Mouse (Mus musculus): ENCODE data around the gene Lrrc8c. TPM values are rescaled to one million over a fixed set of nuclear protein-coding genes. Genes with fewer than 3 reads are reported as not detected.

Gene Lrrc8c
- polyA plus RNA-seq, 1 experiment from 2014 or later = 7.5 TPM

DNA sequence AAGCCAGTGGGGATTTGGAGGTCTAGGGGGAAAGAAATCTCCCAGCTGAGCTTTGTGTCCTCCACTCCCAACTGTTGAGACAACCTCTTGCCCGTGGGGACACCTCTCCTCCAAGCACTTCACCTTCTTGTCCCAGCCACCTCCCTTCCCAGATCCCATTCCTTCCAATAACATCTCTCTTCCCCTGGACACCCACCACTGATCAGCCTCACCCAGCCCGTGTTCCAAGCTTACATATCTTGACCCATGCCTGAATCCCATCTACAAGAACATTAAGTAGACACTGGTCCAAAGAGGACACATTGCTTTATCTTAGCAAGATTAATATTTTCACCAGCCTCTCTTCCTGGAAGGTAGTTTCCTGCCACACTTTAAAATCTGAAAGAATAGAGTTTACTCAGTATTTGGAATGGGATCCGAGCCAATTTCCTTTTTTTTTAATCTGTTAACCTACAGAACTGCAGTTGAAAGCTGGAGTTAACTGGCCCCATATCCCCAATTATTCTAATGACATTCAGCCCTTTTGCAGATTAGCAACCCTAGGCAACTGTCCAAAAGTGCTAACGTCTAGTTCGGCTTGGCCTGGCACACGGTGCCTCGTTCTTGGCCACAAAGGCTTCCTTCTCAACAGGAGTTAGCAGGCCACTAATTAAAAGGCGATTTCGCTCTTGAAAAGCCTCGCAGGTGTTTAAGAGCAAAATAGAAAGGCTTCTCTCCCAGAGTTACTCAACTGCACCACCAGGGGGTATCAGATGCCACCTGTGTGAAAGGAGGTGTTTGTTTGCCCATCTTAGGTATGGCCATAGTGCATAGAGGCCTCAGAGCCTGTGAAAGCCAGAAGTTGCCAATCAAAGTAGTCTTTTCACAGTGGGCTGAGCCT is 26.6 kb upstream of the Lrrc8c start:
- no peaks in the 10 kb centered on the region for H3K27me3 ChIP-seq
- ATAC-seq (no peak), DNase-seq (ENCODE audit: low read depth, low spot score) (no peak)
- in situ Hi-C loops (cut with MboI; ENCODE audit: low pct_unique_long_range_greater_than_20kb) = loop anchor here (5.0 kb wide), 1 partner anchor 85 kb away; no protein-coding TSS in a partner anchor
- POLR2A ChIA-PET = no interaction called here
- CTCF ChIA-PET = interaction anchor here (0.9 to 7.8 kb wide), 12 partner anchors 9 to 375 kb away, joined by 3 to 56 read pairs (median 4); no protein-coding TSS in a partner anchor
- peak; percentile 77 for TF ChIP-seq CTCF (IDR thresholded peaks at IDR 0.05)

DNA sequence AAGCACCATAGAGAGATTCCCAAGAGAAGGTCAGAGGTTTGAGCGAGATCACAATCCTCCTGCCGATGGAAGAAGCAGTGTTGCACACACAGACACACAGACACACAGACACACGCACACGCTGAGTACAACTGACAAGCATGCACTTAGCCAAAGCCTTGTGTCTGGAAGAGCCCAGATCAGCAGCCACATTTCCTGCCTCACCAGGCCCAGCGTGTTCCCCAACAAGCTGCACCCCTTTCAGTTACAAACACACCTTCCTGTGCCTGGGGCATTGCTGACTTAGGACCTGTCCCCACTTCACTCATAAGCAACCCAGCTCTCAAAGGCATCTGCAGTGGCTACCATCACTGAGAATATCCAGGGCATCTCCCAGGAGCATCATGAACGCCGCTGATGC is 25.8 kb upstream of the Lrrc8c start:
- CTCF ChIA-PET = interaction anchor here (0.9 to 7.8 kb wide), 8 partner anchors 8 to 161 kb away, joined by 3 to 56 read pairs (median 3); no protein-coding TSS in a partner anchor
- in situ Hi-C loops (cut with MboI; ENCODE audit: low pct_unique_long_range_greater_than_20kb) = loop anchor here (5.0 kb wide), 1 partner anchor 86 kb away; no protein-coding TSS in a partner anchor
- DNase-seq (ENCODE audit: low read depth, low spot score) = no peak
- no peak for ATAC-seq
- no peak for TF ChIP-seq CTCF (IDR thresholded peaks at IDR 0.05)
- POLR2A ChIA-PET = interaction anchor here (1.2 kb wide), 1 partner anchor 9 kb away, joined by 3 read pairs; no protein-coding TSS in a partner anchor
- no peaks in the 10 kb centered on the region for H3K27me3 ChIP-seq

DNA sequence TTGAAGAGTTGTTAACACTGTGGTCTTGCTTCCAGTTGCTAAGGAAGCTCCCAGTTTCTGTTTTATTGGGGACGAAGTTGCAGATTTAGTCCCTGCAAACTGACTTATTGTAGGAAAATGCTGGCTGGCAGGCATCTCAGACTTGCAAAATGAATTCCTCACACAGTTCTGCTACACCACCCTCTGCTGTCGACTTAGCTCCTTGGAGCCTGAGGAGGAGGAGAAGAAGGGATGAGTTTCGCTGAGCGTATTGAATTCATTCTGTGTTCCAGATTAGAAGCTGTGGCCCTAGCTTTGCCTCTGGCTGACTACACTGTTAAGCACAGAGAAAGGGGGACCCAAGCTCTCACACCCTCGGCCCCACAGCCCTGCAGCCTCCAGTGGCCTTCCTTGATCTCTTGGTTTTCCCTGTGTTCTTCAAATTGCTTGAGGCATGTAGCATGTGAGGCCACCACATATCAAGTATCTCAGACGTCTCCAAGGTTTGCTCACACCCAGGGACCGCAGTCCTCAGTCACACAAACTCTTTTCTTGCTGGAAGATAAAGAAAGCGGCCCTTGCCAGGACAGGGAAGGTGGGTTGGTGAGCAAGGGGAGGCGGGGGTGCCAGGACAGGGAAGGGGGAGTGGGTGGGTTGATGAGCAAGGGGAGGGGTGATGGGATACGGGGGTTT is 24.8 kb upstream of the Lrrc8c start:
- DNase-seq (ENCODE audit: low read depth, low spot score) (no peak), ATAC-seq (no peak)
- ChIA-PET POLR2A (interaction anchor here (1.2 kb wide), 1 partner anchor 8 kb away, joined by 3 read pairs; no protein-coding TSS in a partner anchor), CTCF (interaction anchor here (0.9 to 7.8 kb wide), 6 partner anchors 12 to 160 kb away, joined by 3 to 56 read pairs (median 4); no protein-coding TSS in a partner anchor)
- H3K27me3 ChIP-seq = no peaks in the 10 kb centered on the region
- in situ Hi-C loops (cut with MboI; ENCODE audit: low pct_unique_long_range_greater_than_20kb) = loop anchor here (5.0 kb wide), 1 partner anchor 87 kb away; no protein-coding TSS in a partner anchor
- TF ChIP-seq CTCF (IDR thresholded peaks at IDR 0.05) = no peak

DNA sequence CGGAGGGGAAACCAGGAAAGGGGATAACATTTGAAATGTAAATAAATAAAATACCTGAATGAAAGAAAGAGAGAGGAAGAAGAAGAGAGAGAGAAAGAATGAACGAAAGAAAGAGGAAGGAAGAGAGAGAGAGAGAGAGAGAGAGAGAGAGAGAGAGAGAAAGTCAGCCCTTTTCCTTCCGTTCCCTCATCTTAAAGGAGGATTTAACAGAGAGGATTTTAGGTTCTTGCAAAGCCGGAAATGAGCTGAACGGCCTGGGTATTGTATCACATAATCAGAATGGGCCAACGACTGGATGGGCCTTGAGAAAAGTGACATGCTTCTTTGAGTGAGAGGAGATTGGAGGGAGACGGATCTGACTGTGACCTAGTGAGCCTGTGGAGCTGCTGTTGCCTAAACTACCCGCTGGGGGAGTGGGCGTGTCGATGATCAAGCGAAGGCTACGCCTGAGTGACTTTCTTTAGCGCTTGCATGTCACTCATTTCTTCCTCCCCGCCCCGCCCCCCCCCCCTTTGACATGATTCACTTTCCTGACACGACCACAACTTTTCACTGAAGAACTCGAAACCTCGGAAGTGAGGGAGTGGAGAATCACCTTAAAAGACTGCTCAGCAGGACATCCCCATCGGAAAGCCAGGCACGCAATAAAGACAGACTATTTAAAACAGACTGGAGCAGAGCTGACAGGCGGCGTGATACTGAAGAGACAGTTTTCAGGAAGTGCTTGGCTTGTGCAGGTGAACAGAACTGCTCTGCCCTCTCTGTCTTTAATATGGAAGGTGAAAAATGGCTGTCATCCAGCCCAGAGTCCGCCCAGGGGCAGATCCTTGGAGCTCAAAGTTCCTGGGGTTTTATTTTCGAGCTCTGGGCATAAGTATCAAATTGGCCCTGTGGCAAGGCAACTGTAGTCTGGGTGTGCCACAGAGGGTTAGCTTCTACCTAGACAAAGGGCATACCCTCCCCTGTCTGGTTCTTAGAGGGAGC is 24.0 kb upstream of the Lrrc8c start:
- ChIA-PET POLR2A (interaction anchor here (0.8 to 1.2 kb wide), 2 partner anchors 84 to 159 kb away, joined by 3 to 6 read pairs; no protein-coding TSS in a partner anchor), CTCF (interaction anchor here (1.1 to 7.8 kb wide), 4 partner anchors 21 to 159 kb away, joined by 4 to 56 read pairs (median 14); no protein-coding TSS in a partner anchor)
- TF ChIP-seq CTCF (IDR thresholded peaks at IDR 0.05) = peak; percentile 66
- H3K27me3 ChIP-seq = no peaks in the 10 kb centered on the region
- ATAC-seq (peak; percentile 78), DNase-seq (ENCODE audit: low read depth, low spot score) (no peak)
- in situ Hi-C loops (cut with MboI; ENCODE audit: low pct_unique_long_range_greater_than_20kb) = loop anchor here (5.0 kb wide), 3 partner anchors 88 to 382 kb away; partner anchors contain the start of gene Zfp326

DNA sequence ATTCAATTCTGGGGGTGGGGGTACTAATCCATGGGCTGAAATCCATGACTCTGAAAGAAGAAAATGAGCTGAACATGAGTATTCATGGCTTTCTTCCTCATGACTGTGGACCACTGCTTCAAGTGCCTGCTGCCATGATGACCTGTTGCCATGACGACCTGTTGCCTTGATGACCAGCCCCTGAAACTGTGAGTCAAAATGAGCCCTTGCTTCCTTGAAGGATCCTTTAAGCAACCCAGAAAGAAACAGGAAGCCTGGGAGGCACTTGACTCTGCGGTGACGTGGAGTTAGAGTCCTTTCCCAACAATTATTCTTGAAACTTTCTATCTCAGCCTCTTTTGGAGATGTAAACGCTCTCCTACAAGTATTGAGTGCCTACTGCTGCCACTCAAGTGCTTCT is 23.1 kb upstream of the Lrrc8c start:
- no peak for ATAC-seq
- in situ Hi-C loops (cut with MboI; ENCODE audit: low pct_unique_long_range_greater_than_20kb) = loop anchor here (5.0 kb wide), 2 partner anchors 306 to 381 kb away; partner anchors contain the start of gene Zfp326
- POLR2A ChIA-PET = interaction anchor here (1.2 kb wide), 1 partner anchor 158 kb away, joined by 3 read pairs; no protein-coding TSS in a partner anchor
- H3K27me3 ChIP-seq = no peaks in the 10 kb centered on the region
- DNase-seq (ENCODE audit: low read depth, low spot score) = no peak
- CTCF ChIA-PET = interaction anchor here (1.5 to 7.8 kb wide), 3 partner anchors 20 to 158 kb away, joined by 4 to 56 read pairs (median 25); no protein-coding TSS in a partner anchor
- TF ChIP-seq CTCF (IDR thresholded peaks at IDR 0.05) = no peak

DNA sequence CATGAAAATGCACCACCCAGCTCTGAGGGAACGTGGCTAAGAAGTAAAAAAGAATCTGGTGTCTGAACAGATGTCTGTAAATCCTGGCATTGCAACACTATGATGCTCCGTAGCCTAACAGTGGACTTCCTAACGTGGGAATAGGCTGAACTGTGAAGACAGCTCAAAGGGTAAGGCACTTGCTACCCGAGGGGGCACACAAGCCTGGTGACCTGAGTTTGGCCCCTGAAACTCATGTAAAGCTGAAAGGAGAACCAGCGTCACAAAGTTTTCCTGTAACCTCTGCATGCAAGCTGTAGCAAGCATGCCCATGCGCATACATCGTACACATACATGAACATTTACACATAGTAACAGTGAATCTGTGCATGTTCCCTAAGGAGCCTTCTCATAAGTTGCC is 22.6 kb upstream of the Lrrc8c start:
- POLR2A ChIA-PET = interaction anchor here (1.2 kb wide), 1 partner anchor 158 kb away, joined by 3 read pairs; no protein-coding TSS in a partner anchor

DNA sequence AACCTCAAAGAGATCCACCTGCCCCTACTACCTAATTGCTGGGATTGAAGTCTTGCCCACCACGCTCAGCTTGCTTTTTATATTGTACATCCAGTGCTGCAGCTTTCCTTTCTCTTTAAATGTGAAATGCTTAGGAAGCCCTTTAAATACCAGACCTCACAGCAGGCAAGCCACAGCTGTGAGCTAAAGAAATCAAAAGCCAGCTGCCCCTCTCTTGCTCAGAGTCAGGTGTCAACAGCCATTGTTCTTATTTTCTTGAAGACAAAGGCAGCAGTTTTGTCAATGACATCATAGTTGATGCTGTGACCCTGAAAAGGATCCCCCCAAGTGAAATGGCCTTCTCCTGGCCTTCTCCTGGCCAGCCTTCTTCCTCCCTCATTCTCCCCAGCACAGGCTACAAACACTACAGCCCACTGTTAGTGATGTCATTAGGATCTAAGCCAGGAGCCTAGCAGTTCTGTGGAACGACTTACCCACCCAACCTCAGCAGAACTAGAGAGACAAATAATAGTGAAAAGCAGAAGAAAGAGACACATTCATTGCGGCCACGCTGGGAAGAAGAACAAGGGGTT is 20.7 kb upstream of the Lrrc8c start:
- in situ Hi-C loops (cut with MboI; ENCODE audit: low pct_unique_long_range_greater_than_20kb) = loop anchor here (5.0 kb wide), 2 partner anchors 304 to 379 kb away; partner anchors contain the start of gene Zfp326
- no peak for DNase-seq (ENCODE audit: low read depth, low spot score)
- no peak for TF ChIP-seq CTCF (IDR thresholded peaks at IDR 0.05)
- ChIA-PET CTCF (interaction anchor here (1.5 kb wide), 1 partner anchor 21 kb away, joined by 3 read pairs; the partner anchor contains the start of gene Lrrc8c), POLR2A (no interaction called here)
- H3K27me3 ChIP-seq = no peaks in the 10 kb centered on the region
- ATAC-seq = no peak

More for the DNA sequence above, 22.6 kb upstream of the Lrrc8c start:
- no peaks in the 10 kb centered on the region for H3K27me3 ChIP-seq
- DNase-seq (ENCODE audit: low read depth, low spot score) = no peak
- no peak for ATAC-seq
- no peak for TF ChIP-seq CTCF (IDR thresholded peaks at IDR 0.05)
- in situ Hi-C loops (cut with MboI; ENCODE audit: low pct_unique_long_range_greater_than_20kb) = loop anchor here (5.0 kb wide), 2 partner anchors 306 to 381 kb away; partner anchors contain the start of gene Zfp326
- CTCF ChIA-PET = interaction anchor here (0.7 to 3.7 kb wide), 3 partner anchors 11 to 158 kb away, joined by 4 to 25 read pairs (median 4); no protein-coding TSS in a partner anchor

DNA sequence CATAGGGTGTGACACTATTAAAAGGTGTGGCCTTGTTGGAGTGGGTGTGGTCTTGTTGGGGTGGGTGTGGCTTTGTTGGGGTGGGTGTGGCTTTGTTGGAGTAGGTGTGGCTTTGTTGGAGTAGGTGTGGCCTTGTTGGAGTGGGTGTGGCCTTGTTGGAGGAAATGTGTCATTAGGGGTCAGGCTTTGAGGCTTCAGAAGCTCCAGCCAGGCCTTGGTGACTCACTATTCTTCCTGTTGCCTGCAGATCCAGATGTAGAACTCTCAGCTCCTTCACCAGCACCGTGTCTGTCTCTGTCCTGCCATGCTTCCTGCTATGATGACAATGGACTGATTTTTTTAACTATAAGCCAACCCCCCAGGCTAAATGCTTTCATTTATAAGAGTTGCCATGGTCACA is 19.8 kb upstream of the Lrrc8c start:
- CTCF ChIA-PET = interaction anchor here (2.4 kb wide), 1 partner anchor 94 kb away, joined by 7 read pairs; no protein-coding TSS in a partner anchor
- in situ Hi-C loops (cut with MboI; ENCODE audit: low pct_unique_long_range_greater_than_20kb) = loop anchor here (5.0 kb wide), 2 partner anchors 303 to 378 kb away; partner anchors contain the start of gene Zfp326
- DNase-seq (ENCODE audit: low read depth, low spot score) (no peak), ATAC-seq (no peak)
- POLR2A ChIA-PET = no interaction called here
- H3K27me3 ChIP-seq = no peaks in the 10 kb centered on the region
- no peak for TF ChIP-seq CTCF (IDR thresholded peaks at IDR 0.05)

Measured in Patski (cell line).